Mouse (Mus musculus): Measurements from ENCODE around the gene Mrpl16. TPM values are rescaled to one million over a fixed set of nuclear protein-coding genes. Genes with fewer than 3 reads are reported as not detected.

Mrpl16 gene
- 10 to 100 TPM; 60.5 to 63.2 TPM for total RNA-seq (2021)
- long read RNA-seq, experiment 1, transcript Mrpl16-201 (4 exons, 1,162 nt): major isoform, 35 of 54 reads
- long read RNA-seq, experiment 1, partial matches to known transcripts: 0 of 54 reads
- long read RNA-seq, experiment 1, other reads (novel, unspliced or antisense): 19 of 54 reads
- long read RNA-seq, experiment 2, transcript Mrpl16-201 (4 exons, 1,162 nt): major isoform, 21 of 41 reads
- long read RNA-seq, experiment 2, partial matches to known transcripts: 20 of 41 reads
- long read RNA-seq, experiment 2, other reads (novel, unspliced or antisense): 0 of 41 reads

DNA sequence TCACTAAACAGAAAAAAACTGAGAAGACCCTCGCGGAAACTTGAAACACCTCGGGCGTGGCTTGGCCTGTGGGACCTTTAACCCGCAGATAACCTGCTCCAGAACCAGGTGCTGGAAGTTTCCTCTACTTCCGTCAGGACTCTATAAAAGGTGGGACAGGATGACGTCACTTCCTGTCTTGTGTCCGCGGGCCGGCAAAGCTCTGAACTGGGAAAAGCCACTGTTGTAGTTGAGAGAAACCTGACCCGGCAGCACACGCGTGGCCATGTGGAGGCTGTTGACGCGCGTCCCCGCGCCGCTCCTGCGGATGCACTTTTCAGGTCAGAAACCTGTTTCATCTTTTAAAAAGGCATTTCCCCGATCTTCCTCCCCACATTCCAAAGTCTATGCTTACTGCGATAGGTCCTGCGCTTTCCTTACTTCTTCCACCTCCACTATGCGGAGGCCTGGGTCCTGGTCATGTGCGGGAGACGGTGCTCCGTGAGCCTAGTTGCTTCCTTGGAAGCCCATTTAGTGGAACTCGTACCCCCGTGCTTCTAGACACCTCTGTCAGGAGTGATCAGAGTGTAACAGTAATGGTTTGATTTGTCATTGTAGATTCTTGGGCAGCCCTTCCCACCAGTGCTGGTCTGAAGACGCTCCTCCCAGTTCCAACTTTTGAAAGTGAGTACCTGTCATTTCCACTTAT lies at the start of gene Mrpl16:
Gene Mrpl16, plus strand, starts transcription at position 187 of the 688 bp plus-strand sequence.
- DNase-seq (ENCODE audit: low spot score): peak; percentile 95

GRCm38 (mm10) chr19:11723870-11724269 lies 46.3 kb upstream of the Mrpl16 start:
- DNase-seq (ENCODE audit: low spot score): no peak

DNA sequence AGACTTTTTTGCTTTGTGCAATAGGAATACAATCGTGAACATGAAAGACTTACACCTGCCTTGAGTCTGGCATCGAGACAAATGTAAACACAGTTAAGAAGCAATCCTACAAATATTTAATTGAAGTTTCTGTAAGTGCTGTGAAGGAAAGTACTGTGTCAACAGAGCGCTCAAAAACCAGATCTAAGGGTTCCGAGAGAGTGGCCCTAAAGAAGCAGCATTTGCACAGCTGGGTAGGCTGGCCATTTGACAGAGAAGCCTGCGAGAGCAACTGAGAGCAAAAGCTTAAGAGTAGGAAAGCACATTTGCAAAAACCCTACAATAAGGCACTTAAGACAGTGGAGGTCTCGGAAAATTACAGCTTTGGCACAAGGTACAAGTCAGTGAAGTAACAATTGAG lies 45.9 kb upstream of the Mrpl16 start:
- no peak for DNase-seq (ENCODE audit: low spot score)

DNA sequence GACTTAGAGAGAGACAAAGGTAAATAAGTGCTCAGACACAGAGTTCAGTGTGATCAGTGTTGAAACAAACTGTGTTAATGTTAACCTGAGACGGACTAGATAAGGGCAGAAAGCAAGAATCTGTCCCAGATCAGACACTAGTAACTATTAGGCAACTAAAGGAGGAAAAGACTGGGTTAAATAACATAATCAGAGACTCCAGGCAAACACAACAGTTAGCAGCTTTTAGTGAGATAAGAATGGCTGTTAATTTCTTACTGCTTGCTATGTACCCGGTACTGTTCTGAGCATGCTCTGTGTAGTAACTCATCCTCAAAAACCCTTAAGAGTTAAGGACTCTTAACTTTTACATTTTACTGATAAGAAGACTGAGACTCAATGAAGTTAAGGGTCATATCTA lies 44.3 kb upstream of the Mrpl16 start:
- DNase-seq (ENCODE audit: low spot score): no peak

- no peak for DNase-seq (ENCODE audit: low spot score)
These were observed 42.9 kb upstream of the Mrpl16 start for GRCm38 (mm10) chr19:11727304-11727703.

DNA sequence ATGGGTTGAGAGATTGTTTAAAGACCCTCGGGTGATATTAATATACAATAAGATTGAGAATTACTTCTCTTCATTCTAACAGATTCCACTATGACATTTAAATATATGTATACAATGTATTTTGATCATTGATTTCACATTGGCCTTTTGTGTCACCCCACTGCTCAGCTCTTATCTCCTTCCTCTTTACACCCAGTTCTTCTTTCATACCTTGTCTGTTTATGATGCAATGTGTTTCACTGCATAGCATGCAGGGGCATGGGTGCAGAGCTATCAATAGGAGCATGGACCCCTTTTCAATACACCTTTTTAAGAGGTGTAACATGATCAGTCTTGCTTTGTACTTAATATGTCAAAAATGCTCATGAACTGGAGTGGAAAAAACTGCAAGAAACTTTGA lies 39.9 kb upstream of the Mrpl16 start:
- DNase-seq (ENCODE audit: low spot score): no peak

DNA sequence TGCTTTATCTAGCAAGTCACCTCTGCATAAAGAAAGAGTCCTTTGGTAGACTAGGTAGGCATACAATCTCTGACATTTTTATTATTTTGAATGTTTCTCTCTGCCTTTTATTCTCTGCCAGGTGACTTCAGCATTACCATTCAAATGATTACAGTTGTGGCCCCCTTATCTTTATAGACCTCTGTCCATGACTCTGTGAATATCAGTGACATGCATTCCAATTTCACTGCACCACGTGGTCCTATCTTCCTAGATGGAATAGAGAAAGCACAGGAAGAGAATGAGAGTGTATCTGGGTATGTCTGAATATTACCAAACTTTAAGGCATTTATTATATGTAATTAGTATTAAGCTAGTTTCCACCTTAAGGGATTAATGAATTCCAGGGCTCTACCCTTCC lies 33.7 kb upstream of the Mrpl16 start:
- no peak for DNase-seq (ENCODE audit: low spot score)

GRCm38 (mm10) chr19:11745680-11746079 lies 24.5 kb upstream of the Mrpl16 start:
- DNase-seq (ENCODE audit: low spot score): no peak

DNA sequence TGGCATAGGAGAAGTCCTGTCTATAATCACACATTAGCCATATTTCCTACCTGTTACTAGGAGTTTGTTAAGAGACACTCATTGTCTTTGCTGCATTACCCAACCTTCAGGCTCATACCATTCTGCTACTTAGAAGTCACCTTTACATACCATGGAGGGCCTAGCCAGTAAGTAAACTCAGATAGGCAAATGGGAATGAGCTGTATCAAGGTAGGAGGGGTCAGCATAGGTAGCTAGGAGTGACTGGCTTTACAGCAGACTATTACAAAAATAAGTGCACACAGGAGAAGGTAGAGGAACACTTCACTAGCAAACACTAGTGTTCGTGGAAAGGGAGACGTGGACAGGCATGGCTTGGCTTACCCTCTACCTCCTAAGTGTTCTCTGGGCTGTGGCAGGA lies 22.9 kb upstream of the Mrpl16 start, which contains the start of gene Gif:
Gene Gif, plus strand, starts transcription at position 257 of the 400 bp plus-strand sequence.
- no peak for DNase-seq (ENCODE audit: low spot score)

DNA sequence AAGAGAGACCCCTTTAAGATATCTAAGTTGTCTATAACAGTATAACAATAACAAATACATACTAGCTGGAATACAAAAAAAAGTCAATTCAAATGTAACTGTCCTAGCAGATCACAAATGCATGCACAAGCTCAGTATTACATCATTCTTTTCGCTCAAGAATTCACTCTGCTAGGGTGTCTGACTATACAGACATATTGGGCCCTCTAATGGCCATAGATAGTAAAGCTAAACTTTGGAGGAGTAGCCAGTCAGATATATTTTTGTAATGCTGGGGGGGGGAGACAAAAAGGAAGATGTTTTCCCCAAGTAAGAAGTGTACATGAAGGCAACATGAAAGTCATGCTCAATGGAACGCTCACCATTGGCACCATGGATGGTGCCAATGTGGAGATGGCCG lies 5.1 kb upstream of the Mrpl16 start:
- no peak for DNase-seq (ENCODE audit: low spot score)

DNA sequence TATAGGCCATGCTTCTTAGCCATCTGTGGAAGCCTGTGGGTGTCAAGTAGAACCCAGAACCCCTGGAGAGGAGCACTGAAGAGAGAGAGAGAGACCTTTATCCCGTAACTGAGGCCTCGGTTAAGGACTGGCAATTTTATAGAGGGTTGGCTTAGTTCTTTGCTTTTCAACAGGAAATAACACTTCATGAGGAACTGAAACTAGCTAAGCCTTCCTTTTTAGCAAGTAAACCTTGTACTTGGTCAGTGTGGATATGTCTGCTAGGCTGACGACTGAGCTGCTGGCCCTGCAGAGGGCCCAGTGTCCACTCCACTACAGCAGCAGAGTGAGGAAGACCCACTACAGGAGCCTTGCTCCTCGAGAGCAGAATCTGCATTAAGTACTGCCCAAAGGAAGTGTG lies 3.8 kb upstream of the Mrpl16 start:
- no peak for DNase-seq (ENCODE audit: low spot score)

DNA sequence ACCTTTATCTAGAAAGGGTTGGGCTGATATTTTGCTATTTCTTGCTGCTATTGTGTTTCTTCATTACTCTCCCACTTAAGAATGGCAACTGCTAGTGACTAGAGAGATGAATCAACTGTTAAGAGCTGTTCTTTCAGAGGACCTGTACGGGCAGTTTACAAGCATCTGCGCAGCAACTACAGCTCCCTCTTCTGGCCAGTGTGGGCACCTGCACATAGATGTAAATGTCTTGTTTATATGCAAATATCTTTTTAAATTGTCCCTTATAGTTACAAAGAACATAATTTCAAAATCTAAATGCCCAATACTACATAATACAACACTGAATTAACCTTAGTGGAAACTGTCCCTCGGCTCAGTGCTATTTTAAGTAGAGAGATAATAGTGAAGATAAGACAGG lies 2.0 kb upstream of the Mrpl16 start:
- no peak for DNase-seq (ENCODE audit: low spot score)

DNA sequence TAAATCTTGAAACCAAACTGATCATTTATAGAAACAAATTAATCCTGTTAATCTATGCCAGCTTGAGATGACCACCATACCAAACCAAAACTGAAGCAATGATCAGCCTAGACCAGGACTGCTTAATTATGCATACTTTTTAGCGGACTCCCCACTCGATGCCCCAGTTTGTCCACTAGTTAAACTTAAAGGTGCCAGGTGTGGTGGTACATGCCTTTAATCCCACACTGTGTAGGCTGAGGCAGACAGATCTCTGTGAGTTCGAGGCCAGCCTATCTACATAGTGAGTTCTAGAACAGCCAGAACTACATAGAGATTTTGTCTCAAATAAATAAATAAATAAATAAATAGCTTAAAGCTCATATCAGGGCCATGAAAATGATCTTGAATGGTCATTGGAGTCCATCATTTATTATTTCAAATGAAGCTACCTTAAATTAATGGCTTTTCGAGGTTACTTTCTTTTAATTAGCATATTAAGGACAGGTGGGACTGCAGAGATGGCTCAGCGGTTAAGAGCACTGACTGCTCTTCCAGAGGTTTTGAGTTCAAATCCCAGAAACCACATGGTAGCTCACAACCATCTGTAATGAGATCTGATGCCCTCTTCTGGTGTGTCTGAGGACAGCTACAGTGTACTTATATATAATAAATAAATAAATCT lies 802 bp upstream of the Mrpl16 start:
- DNase-seq (ENCODE audit: low spot score): no peak

GRCm38 (mm10) chr19:11777191-11777865 lies 7.1 kb downstream of the Mrpl16 start:
- peak; percentile 59 for DNase-seq (ENCODE audit: low spot score)

- no peak for DNase-seq (ENCODE audit: low spot score)
These were observed 15.4 kb downstream of the Mrpl16 start for GRCm38 (mm10) chr19:11785409-11786154.

DNA sequence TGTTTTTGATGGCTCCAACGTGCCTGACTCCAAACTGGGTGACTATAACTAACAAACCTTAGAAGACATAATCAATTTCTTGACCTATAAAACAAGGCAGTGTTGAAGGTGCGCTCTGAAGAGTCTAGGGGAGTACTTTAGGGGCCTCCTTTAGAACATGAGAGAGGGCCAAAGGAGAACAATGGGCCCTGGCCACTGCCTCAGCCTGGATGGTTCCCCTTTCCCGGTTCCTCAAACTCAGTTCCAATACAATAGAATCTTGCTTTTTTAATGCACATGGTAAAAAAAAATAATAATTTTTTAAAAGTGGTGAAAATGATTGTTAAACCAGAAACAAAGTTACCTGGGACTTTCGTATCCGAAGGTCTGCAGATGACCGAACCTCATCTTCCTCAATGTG lies 17.6 kb downstream of the Mrpl16 start:
- DNase-seq (ENCODE audit: low spot score): no peak

GRCm38 (mm10) chr19:11788876-11789275 lies 18.7 kb downstream of the Mrpl16 start:
- no peak for DNase-seq (ENCODE audit: low spot score)

DNA sequence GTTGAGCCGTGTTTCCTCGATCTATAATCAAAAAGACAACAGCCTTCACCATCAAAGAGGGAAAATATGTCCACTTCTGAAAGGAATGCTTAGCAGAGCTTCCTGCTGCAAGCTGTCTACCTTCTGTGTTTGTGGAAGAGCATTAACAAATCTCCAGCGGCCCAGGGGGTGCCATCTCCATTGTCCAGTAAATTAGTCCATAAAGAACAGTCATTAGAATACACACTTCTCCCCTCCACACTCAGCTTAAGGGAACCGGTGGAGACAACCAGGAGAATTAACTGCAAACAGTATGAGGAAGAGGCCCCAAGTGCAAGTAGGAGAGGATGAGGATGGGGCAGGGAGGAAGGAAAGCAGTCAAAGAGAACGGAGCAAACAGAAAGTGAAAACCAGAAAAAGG lies 21.6 kb downstream of the Mrpl16 start:
- DNase-seq (ENCODE audit: low spot score): no peak

- DNase-seq (ENCODE audit: low spot score): no peak
These were observed 23.7 kb downstream of the Mrpl16 start for GRCm38 (mm10) chr19:11793741-11794359.

- DNase-seq (ENCODE audit: low spot score): no peak
These were observed 24.3 kb downstream of the Mrpl16 start for GRCm38 (mm10) chr19:11794447-11794846.

Data from gastrocnemius, adult 18-20 months (tissue).